Mouse (Mus musculus): ENCODE measurements around the gene Mst1r.

DNA sequence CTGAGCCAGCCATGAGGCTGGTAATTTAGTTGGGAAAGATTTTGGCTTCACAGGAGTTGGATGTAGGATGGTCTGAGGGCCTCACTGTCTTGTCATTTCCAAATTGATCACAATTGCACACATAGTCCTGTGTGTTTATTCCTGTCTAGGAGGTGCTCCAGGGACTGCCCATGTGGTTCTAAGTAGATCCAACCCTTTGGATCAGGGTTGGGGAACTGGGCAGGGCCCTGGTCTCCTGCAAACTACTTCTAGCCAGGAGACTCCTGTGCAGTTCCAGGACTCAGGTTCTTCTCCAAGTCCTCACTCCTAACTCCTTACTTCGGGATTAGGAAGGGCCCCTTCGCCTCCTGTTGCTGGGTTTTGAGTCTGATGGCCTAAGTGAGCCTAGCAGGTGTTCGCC, 28.7 kb downstream of the Mst1r start, which contains the start of gene Camkv:
- TF ChIP-seq CTCF (conservative IDR thresholded peaks at IDR 0.05; ENCODE audit: insufficient read depth, insufficient read length, low read depth, low read length), result no peak
- TF ChIP-seq POLR2A (IDR thresholded peaks at IDR 0.05; ENCODE audit: low read depth, low read length), result no peak
